Mouse (Mus musculus) liver, postnatal 0 days (tissue): ENCODE data around the gene Dnali1. TPM values are rescaled to one million over a fixed set of nuclear protein-coding genes. Genes with fewer than 3 reads are reported as not detected.

ENCODE experiments used
- ATAC-seq: fragments of 200-750 bp; cut with Nextera tagmentation; 2 replicates; pipeline ENCODE4 v1.8.0; 2017; ENCODE audit warnings: mild to moderate bottlenecking, moderate library complexity
- DNase-seq: peaks from one replicate; pipeline ENCODE4 v3.0.0-alpha.2; 2016
- H3K27ac ChIP-seq: fragments of 300-500 bp; sonication (generic); 2 replicates; pipeline ENCODE4 v1.5.1; 2014; ENCODE audit warnings: antibody characterized with exemption, moderate library complexity, mild to moderate bottlenecking, low read depth
- H3K27me3 ChIP-seq: fragments of 300-500 bp; sonication (generic); 2 replicates; pipeline ENCODE4 v1.6.1; 2014; ENCODE audit warnings: low read length, control low read depth, mixed read lengths; ENCODE audit not compliant: insufficient read depth
- H3K36me3 ChIP-seq: fragments of 300-500 bp; sonication (generic); replicated peaks from 2 replicates; pipeline ENCODE4 v1.6.1; 2014; ENCODE audit warnings: mild to moderate bottlenecking, control low read depth, low read length, moderate library complexity, mixed read lengths; ENCODE audit not compliant: insufficient read depth
- H3K4me1 ChIP-seq: fragments of 300-500 bp; sonication (generic); 2 replicates; pipeline ENCODE4 v1.6.1; 2014; ENCODE audit warnings: antibody characterized with exemption, mild to moderate bottlenecking, control low read depth; ENCODE audit not compliant: insufficient read depth
- H3K4me2 ChIP-seq: fragments of 300-500 bp; sonication (generic); 2 replicates; pipeline ENCODE4 v1.6.1; 2014; ENCODE audit warnings: low read depth, mild to moderate bottlenecking, low read length, moderate library complexity, mixed read lengths
- H3K4me3 ChIP-seq: fragments of 300-500 bp; sonication (generic); 2 replicates; pipeline ENCODE4 v1.5.1; 2014; ENCODE audit warnings: low read depth, low read length
- H3K9ac ChIP-seq: fragments of 300-500 bp; sonication (generic); replicated peaks from 2 replicates; pipeline ENCODE4 v1.6.1; 2014; ENCODE audit warnings: mild to moderate bottlenecking, moderate library complexity
- H3K9me3 ChIP-seq: fragments of 300-500 bp; sonication (generic); 2 replicates; pipeline ENCODE4 v1.6.1; 2016; ENCODE audit warnings: mild to moderate bottlenecking, control low read depth, low read length, mixed read lengths
- CTCF ChIP-seq: sonication (generic); IDR thresholded peaks from 2 replicates; pipeline ENCODE4 v1.5.1; 2016; ENCODE audit warnings: antibody characterized with exemption, low read depth
- EP300 ChIP-seq: IDR thresholded peaks from 2 replicates; pipeline ENCODE4 v1.6.1; 2016; ENCODE audit warnings: antibody characterized with exemption, low read depth, mild to moderate bottlenecking
- WGBS: fragments of 180-500 bp; shearing (Covaris S2); extraction: QIAGEN DNeasy Blood & Tissue Kit; methylation state at CpG from one replicate; pipeline ENCODE4 v1.1.7; 2014; ENCODE audit not compliant: insufficient replicate concordance; 5-methylcytosine and 5-hydroxymethylcytosine counted together
- polyA plus RNA-seq: library from polyadenylated mRNA; unstranded; fragments of >200 nt; fragmentation: Nextera tagmentation; extraction: Ambion mirVana; gene quantifications from 2 replicates; pipeline ENCODE4 v1.2.1, GENCODE M21; 2015

The Dnali1 gene
- polyA plus RNA-seq, result 0.06 TPM in 1 of 2 replicates, not detected in the other

- H3K9me3 ChIP-seq, result no peaks in the 10 kb centered on the region
- DNase-seq (peak; percentile 70), ATAC-seq (peak; percentile 20; the same call in 1 of the 2 replicates)
- H3K4me3 ChIP-seq, result peak within 1 kb of the TSS; percentile 85
- 2% methylated on average over 26 of the region's 26 CpGs for WGBS
- H3K36me3 ChIP-seq, result peaks cover 17% of the 10 kb centered on the region
- H3K9ac ChIP-seq, result peak within 1 kb of the TSS; percentile 81
- TF ChIP-seq EP300, result no peak
- TF ChIP-seq CTCF, result 0 out of 2 replicates have a peak, but pooled peaks have one; percentile 2
- H3K4me1 ChIP-seq, result peaks cover 11% of the 10 kb centered on the region
- H3K4me2 ChIP-seq, result peak within 1 kb of the TSS; percentile 96
- H3K27me3 ChIP-seq, result no peaks in the 10 kb centered on the region
- peak within 1 kb of the TSS; percentile 80 for H3K27ac ChIP-seq
These were observed at the start of gene Dnali1 for GRCm38 (mm10) chr4:125065517-125066307. Dnali1 (minus strand) TSS chr4:125065703.

GRCm38 (mm10) chr4:125115081-125115480, 49.6 kb upstream of the Dnali1 start:
- no peak overlapping the region for H3K4me3 ChIP-seq
- no peaks in the 10 kb centered on the region for H3K9me3 ChIP-seq
- peaks cover 26% of the 10 kb centered on the region for H3K4me1 ChIP-seq
- no peak for TF ChIP-seq EP300
- TF ChIP-seq CTCF, result no peak
- H3K27ac ChIP-seq, result peak overlapping the region; percentile 85
- no peak overlapping the region for H3K4me2 ChIP-seq
- H3K27me3 ChIP-seq, result no peaks in the 10 kb centered on the region
- H3K36me3 ChIP-seq, result peaks cover 13% of the 10 kb centered on the region
- no peak for DNase-seq
- ATAC-seq, result no peak
- 54% methylated on average over 4 of the region's 4 CpGs for WGBS
- no peak overlapping the region for H3K9ac ChIP-seq

- Histone ChIP-seq H3K9me3 (no peaks in the 10 kb centered on the region), H3K27me3 (no peaks in the 10 kb centered on the region), H3K27ac (peak overlapping the region; percentile 85), H3K9ac (no peak overlapping the region), H3K4me1 (peaks cover 26% of the 10 kb centered on the region), H3K4me2 (no peak overlapping the region), H3K4me3 (no peak overlapping the region), H3K36me3 (peaks cover 9% of the 10 kb centered on the region)
- ATAC-seq (peak; percentile 33), DNase-seq (peak; percentile 78)
- WGBS, result 10% methylated on average over 6 of the region's 6 CpGs
- TF ChIP-seq EP300 (no peak), CTCF (peak; percentile 86)
These were observed 49.1 kb upstream of the Dnali1 start for GRCm38 (mm10) chr4:125114638-125115037.

GRCm38 (mm10) chr4:125105354-125105753, 39.9 kb upstream of the Dnali1 start:
- Histone ChIP-seq H3K9me3 (no peaks in the 10 kb centered on the region), H3K27me3 (no peaks in the 10 kb centered on the region), H3K4me3 (no peak overlapping the region), H3K9ac (no peak overlapping the region), H3K4me1 (no peaks in the 10 kb centered on the region), H3K27ac (no peak overlapping the region), H3K36me3 (peaks cover 30% of the 10 kb centered on the region), H3K4me2 (no peak overlapping the region)
- TF ChIP-seq EP300 (no peak), CTCF (no peak)
- no peak for DNase-seq
- ATAC-seq, result no peak
- 87% methylated on average over 9 of the region's 9 CpGs for WGBS

- Histone ChIP-seq H3K4me1 (no peaks in the 10 kb centered on the region), H3K27me3 (no peaks in the 10 kb centered on the region), H3K27ac (no peak overlapping the region), H3K9ac (no peak overlapping the region), H3K9me3 (no peaks in the 10 kb centered on the region), H3K36me3 (peaks cover 23% of the 10 kb centered on the region; the same call in 1 of the 2 replicates), H3K4me2 (no peak overlapping the region), H3K4me3 (no peak overlapping the region)
- ATAC-seq (no peak), DNase-seq (no peak)
- TF ChIP-seq CTCF (no peak), EP300 (no peak)
- 83% methylated on average over 13 of the region's 13 CpGs for WGBS
These were observed 35.8 kb upstream of the Dnali1 start for GRCm38 (mm10) chr4:125101334-125101733.

GRCm38 (mm10) chr4:125099458-125099857, 34.0 kb upstream of the Dnali1 start:
- Histone ChIP-seq H3K9me3 (no peaks in the 10 kb centered on the region), H3K4me1 (no peaks in the 10 kb centered on the region), H3K9ac (no peak overlapping the region), H3K36me3 (peaks cover 18% of the 10 kb centered on the region), H3K4me3 (no peak overlapping the region), H3K4me2 (no peak overlapping the region), H3K27ac (no peak overlapping the region), H3K27me3 (no peaks in the 10 kb centered on the region)
- DNase-seq (peak; percentile 90), ATAC-seq (peak; percentile 79)
- TF ChIP-seq EP300 (no peak), CTCF (peak; percentile 99)
- WGBS, result 7% methylated on average over 8 of the region's 8 CpGs
